Mouse (Mus musculus): ENCODE measurements around the gene Diras2.
A peak's percentile ranks its signal among the peaks of the same experiment; 100 is the strongest.

Gene Diras2

GRCm38 (mm10) chr13:52551275-52551674 lies 20.2 kb upstream of the Diras2 start:
- peak; percentile 13 for DNase-seq

GRCm38 (mm10) chr13:52550690-52551193 lies 19.7 kb upstream of the Diras2 start:
- no peak for DNase-seq

- DNase-seq, result no peak
These were observed 15.2 kb upstream of the Diras2 start for GRCm38 (mm10) chr13:52546288-52546687.

GRCm38 (mm10) chr13:52542636-52543035 lies 11.6 kb upstream of the Diras2 start:
- no peak for DNase-seq

- DNase-seq, result no peak
These were observed 11.0 kb upstream of the Diras2 start for GRCm38 (mm10) chr13:52542036-52542526.

GRCm38 (mm10) chr13:52541385-52542035 lies 10.4 kb upstream of the Diras2 start:
- no peak for DNase-seq

GRCm38 (mm10) chr13:52539461-52539860 lies 8.4 kb upstream of the Diras2 start:
- no peak for DNase-seq

- DNase-seq, result no peak
These were observed 7.6 kb upstream of the Diras2 start for GRCm38 (mm10) chr13:52538588-52539116.

GRCm38 (mm10) chr13:52537754-52538587 lies 6.9 kb upstream of the Diras2 start:
- DNase-seq, result no peak

- DNase-seq, result peak; percentile 60
These were observed 4.5 kb upstream of the Diras2 start for GRCm38 (mm10) chr13:52535542-52535941.

- no peak for DNase-seq
These were observed 2.6 kb upstream of the Diras2 start for GRCm38 (mm10) chr13:52533644-52534043.

GRCm38 (mm10) chr13:52530008-52530945 lies 802 bp downstream of the Diras2 start:
- DNase-seq, result peak; percentile 76

GRCm38 (mm10) chr13:52529188-52529972 lies 1.7 kb downstream of the Diras2 start:
- DNase-seq, result no peak

- DNase-seq, result no peak
These were observed 2.3 kb downstream of the Diras2 start for GRCm38 (mm10) chr13:52528786-52529185.

- DNase-seq, result no peak
These were observed 2.8 kb downstream of the Diras2 start for GRCm38 (mm10) chr13:52528281-52528680.

- DNase-seq, result no peak
These were observed 4.6 kb downstream of the Diras2 start for GRCm38 (mm10) chr13:52526249-52527035.

GRCm38 (mm10) chr13:52524313-52524712 lies 6.8 kb downstream of the Diras2 start:
- no peak for DNase-seq

GRCm38 (mm10) chr13:52521176-52521575 lies 9.9 kb downstream of the Diras2 start:
- DNase-seq, result no peak

- no peak for DNase-seq
These were observed 11.7 kb downstream of the Diras2 start for GRCm38 (mm10) chr13:52519425-52519824.

GRCm38 (mm10) chr13:52518377-52518776 lies 12.7 kb downstream of the Diras2 start:
- no peak for DNase-seq

- no peak for DNase-seq
These were observed 14.1 kb downstream of the Diras2 start for GRCm38 (mm10) chr13:52517021-52517420.
